Mouse (Mus musculus): ENCODE results near the gene Ppp1r1c. TPM values are rescaled to one million over a fixed set of nuclear protein-coding genes. Genes with fewer than 3 reads are reported as not detected.

The Ppp1r1c gene
- under 1 TPM in 1 of 3 experiments, not detected in 2; 0.09 TPM for polyA plus RNA-seq (2017; shearing (Covaris generic))

DNA sequence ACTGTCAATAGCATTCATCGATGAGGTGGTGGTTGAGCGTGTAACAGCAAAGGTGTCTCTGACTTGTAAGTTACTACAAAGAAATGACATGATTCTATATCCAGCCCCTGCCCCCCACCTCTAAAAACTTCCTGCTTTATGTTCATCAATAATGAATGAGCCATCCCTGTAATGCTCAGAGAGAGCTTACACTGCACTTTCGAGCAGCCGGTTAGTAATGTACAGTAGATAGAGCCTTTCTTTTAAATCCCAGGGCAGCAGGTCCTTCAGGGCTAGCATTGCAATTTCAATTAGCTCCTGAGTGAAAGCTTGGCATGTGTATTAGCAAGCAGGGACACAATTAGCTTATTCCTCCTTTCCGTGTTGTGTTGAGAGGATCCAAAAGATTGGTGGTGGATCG lies at the start of gene Ppp1r1c:
TSS of gene Ppp1r1c (plus strand) at position 206 of the 400 bp plus-strand sequence.
- ATAC-seq = no peak

GRCm38 (mm10) chr2:79660417-79661185 lies 47.0 kb upstream of the Ppp1r1c start:
- no peak for ATAC-seq

DNA sequence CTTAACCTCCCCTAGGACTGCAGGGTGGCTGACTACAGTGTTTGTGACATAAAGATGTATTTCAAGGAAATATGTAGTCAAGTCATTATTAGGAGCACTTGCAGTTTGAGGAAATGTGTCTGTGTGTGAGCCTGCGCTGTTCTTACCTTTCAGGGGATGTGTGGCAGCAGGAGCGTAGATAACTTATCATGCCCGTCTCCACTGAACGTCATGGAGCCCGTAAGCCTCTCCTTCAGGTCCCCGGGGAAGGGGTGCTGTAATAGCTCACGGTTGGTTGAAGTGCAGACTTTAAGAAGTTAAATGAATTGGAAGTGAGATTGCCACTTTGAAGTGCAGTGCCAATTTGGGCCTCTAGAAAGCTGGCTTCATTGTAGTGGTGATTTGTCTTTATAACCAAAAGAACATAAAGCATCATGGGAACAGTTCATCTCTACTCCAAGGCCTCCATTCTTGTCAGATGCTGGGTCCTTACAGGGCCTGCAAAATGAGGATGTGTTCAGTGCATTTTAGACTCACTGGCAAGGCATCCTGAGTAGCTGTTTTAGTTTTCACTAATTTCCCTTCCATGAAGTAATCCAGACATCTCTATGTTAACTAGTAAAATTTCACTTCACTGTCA lies 46.0 kb upstream of the Ppp1r1c start:
- no peak for ATAC-seq

- no peak for ATAC-seq
Observed at GRCm38 (mm10) chr2:79664532-79665286, 42.9 kb upstream of the Ppp1r1c start.

- no peak for ATAC-seq
Observed at GRCm38 (mm10) chr2:79665492-79665891, 42.1 kb upstream of the Ppp1r1c start.

- ATAC-seq = no peak
Observed at GRCm38 (mm10) chr2:79675266-79675665, 32.3 kb upstream of the Ppp1r1c start.

- ATAC-seq = no peak
Observed at GRCm38 (mm10) chr2:79677663-79678257, 29.8 kb upstream of the Ppp1r1c start.

GRCm38 (mm10) chr2:79681672-79682071 lies 25.9 kb upstream of the Ppp1r1c start:
- no peak for ATAC-seq

DNA sequence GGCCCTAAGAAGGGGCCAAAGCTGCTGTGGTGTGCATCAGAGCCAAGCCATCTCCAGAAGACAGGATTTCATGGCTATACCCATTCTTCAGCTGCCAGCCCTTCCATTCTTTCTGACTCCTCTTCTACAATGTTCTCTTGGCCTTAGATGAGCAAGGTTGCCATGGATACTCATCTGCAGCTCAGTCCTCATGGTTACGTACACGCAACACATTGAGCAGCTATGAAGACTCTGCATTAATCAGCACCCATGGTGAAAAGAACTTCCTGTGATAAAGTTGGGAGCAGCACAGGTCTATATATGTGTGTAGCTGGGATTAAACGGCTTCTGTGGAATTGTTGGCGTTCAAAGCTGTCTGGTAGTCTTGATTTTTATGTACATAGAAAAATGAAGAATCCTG lies 24.3 kb upstream of the Ppp1r1c start:
- ATAC-seq = no peak

- no peak for ATAC-seq
Observed at GRCm38 (mm10) chr2:79690838-79691237, 16.7 kb upstream of the Ppp1r1c start.

DNA sequence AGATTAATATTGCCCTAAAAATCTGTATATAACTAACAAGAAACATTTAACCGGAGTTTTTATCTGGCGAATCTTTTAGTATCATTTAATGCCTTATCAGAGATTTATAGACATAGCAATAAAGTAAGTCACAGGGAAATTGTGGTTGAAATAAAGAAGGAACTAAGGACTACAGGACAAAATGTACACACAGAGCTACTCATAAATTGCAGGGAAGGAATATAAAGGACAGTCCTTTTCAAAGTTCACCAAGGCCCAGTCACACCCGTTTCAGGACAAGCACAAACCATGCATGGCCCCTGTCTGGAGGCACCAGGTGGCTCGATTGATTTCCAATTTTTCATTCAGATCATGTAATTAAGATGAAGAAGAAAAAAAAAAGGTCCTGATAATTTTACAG lies 12.4 kb upstream of the Ppp1r1c start:
- no peak for ATAC-seq

GRCm38 (mm10) chr2:79695939-79696338 lies 11.6 kb upstream of the Ppp1r1c start:
- ATAC-seq = no peak

GRCm38 (mm10) chr2:79696478-79697230 lies 10.9 kb upstream of the Ppp1r1c start:
- no peak for ATAC-seq

DNA sequence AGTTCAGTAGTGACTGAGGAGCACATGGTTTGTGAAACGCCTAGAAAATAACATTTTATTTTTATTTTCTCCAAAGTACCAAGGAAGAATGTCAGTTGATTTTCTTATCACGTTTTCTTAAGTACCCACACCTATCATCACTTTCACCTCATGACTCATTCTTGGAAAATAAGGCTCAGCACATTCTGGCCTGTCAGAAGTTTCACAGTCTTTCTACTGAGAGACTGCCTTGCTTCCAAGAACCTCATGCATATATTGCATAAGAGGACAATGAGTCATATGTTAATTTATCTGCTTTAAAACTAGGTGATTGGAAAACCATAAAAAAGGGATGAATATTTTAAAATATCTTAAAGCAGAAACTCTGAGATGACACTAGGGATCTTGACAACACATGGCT lies 9.4 kb upstream of the Ppp1r1c start:
- no peak for ATAC-seq

DNA sequence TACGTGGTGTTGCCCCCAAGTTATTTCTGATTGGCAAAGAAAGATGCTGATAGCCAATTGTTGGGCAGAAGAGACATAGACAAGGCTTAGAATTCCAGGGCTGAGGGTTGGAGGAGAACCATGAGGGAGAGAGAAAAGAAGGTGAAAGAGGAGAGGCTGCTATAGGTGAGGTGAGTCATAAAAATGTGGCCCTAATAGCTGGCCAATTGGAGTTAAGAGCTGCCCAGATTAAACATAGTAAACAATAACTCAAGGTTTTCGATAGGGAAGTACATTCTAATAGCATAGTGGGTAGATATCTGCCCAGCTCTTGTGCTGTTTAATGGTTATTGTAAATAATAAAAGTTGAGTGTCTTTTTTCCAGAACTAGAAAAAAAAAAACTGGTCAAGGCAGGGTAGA lies 2.8 kb upstream of the Ppp1r1c start:
- ATAC-seq = no peak

DNA sequence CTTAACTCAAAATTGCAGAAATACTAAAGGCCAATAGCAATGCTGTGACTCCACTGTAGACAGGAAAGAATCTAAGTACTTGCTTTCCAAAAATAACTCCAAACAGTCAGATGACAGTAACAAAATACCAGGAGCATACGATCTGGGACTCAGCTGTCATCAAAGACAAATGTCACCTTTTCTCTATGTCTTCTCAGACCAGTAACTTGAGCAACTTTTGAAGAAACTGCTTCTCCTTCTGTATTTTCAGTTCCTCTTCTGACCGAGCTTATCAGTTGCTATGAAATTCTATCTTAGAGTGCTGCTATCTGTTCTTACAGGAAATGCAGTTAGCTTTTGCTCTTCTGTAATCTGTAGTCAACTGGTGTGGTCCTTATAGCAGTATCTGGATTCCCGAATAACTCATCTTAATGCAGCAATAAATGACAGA lies 6.1 kb downstream of the Ppp1r1c start:
- no peak for ATAC-seq

- no peak for ATAC-seq
Observed at GRCm38 (mm10) chr2:79714745-79715144, 7.2 kb downstream of the Ppp1r1c start.

GRCm38 (mm10) chr2:79715925-79716324 lies 8.3 kb downstream of the Ppp1r1c start:
- ATAC-seq = no peak

- no peak for ATAC-seq
Observed at GRCm38 (mm10) chr2:79717846-79718245, 10.3 kb downstream of the Ppp1r1c start.

GRCm38 (mm10) chr2:79722415-79722814 lies 14.8 kb downstream of the Ppp1r1c start:
- ATAC-seq = no peak

GRCm38 (mm10) chr2:79738958-79739357 lies 31.4 kb downstream of the Ppp1r1c start:
- no peak for ATAC-seq

GRCm38 (mm10) chr2:79741966-79742365 lies 34.4 kb downstream of the Ppp1r1c start:
- no peak for ATAC-seq

Measured in inflammation-experienced regulatory T-cells, adult 6 months (primary cell).